In genomic region chr5:73651061-73651854, GRCm38 (mm10) we compare ENCODE assay signal across 9 mouse cellular contexts. TPM values are rescaled to one million over a fixed set of nuclear protein-coding genes. Genes with fewer than 3 reads are reported as not detected.
A peak's percentile ranks its signal among the peaks of the same experiment; 100 is the strongest.
DNase-seq lines count a peak whose midpoint lies in the region; ATAC-seq and TF ChIP-seq lines count a peak whose summit lies in the region.
"Had no signal": no experiment of that assay in that cellular context is flagged by ENCODE, and none has a peak within 500 bp of the region (broad histone marks: within the 10 kb centered on the region; RNA-seq: fewer than 3 reads in every experiment).

Gene Spata18, plus strand, starts transcription at chr5:73651379.

- no peaks in the 10 kb centered on the region for H3K9me3 ChIP-seq in forebrain, embryonic 16.5 days (ENCODE audit: control insufficient read depth, low read length)
- no peaks in the 10 kb centered on the region for H3K9me3 ChIP-seq in intestine, postnatal 0 days (ENCODE audit: control insufficient read depth)

- no peak within 1 kb of the TSS for H3K27ac ChIP-seq in forebrain, embryonic 16.5 days (ENCODE audit: low read length)
- no peak within 1 kb of the TSS for H3K27ac ChIP-seq in intestine, postnatal 0 days (ENCODE audit: low read depth, low read length)

- H3K4me1 ChIP-seq in forebrain, embryonic 16.5 days (replicated peaks; ENCODE audit: control insufficient read depth, insufficient read depth, low read length), result peaks cover 26% of the 10 kb centered on the region
- H3K4me1 ChIP-seq in intestine, postnatal 0 days (replicated peaks; ENCODE audit: control insufficient read depth, insufficient read depth, low read length), result no peaks in the 10 kb centered on the region

- H3K36me3 ChIP-seq in forebrain, embryonic 16.5 days (ENCODE audit: control insufficient read depth, insufficient read depth), result no peaks in the 10 kb centered on the region
- no peaks in the 10 kb centered on the region for H3K36me3 ChIP-seq in intestine, postnatal 0 days (ENCODE audit: control insufficient read depth, insufficient read depth)

- peak within 1 kb of the TSS; percentile 40 for H3K9ac ChIP-seq in forebrain, embryonic 16.5 days (replicated peaks; ENCODE audit: low read depth, low read length)
- no peak within 1 kb of the TSS for H3K9ac ChIP-seq in intestine, postnatal 0 days (ENCODE audit: low read depth, low read length)

- no peak for ATAC-seq in forebrain, embryonic 16.5 days
- ATAC-seq in intestine, postnatal 0 days, result no peak

- WGBS in forebrain, embryonic 16.5 days, result under 1% methylated on average over 57 of the region's 57 CpGs
- under 1% methylated on average over 57 of the region's 57 CpGs for WGBS in intestine, postnatal 0 days

- TF ChIP-seq CTCF in intestine, postnatal 0 days (IDR thresholded peaks at IDR 0.05; ENCODE audit: low read depth), result no peak

- peak within 1 kb of the TSS; percentile 83 for H3K4me2 ChIP-seq in forebrain, embryonic 16.5 days (ENCODE audit: low read length)
- peak within 1 kb of the TSS; percentile 98 for H3K4me2 ChIP-seq in intestine, postnatal 0 days (replicated peaks; ENCODE audit: low read depth)

- H3K4me3 ChIP-seq in forebrain, embryonic 16.5 days (replicated peaks; ENCODE audit: low read length), result peak within 1 kb of the TSS; percentile 45
- peak within 1 kb of the TSS; percentile 50 for H3K4me3 ChIP-seq in intestine, postnatal 0 days (ENCODE audit: low read depth, low read length)

- DNase-seq in gastrocnemius, postnatal 14 days, result peak; percentile 32
- DNase-seq in gastrocnemius, postnatal 25 days, result no peak
- peak; percentile 81 for DNase-seq in R1 (ENCODE audit: low read depth, low spot score)
- peak; percentile 36 for DNase-seq in mesoderm, embryonic 11.5 days (ENCODE audit: low read depth, low spot score)
- peak; percentile 12 for DNase-seq in thymus, postnatal 25 days
- no peak for DNase-seq in urinary bladder, postnatal 14 days (ENCODE audit: low spot score)

- peaks cover 29% of the 10 kb centered on the region for H3K27me3 ChIP-seq in forebrain, embryonic 16.5 days (replicated peaks; ENCODE audit: control insufficient read depth, insufficient read depth, low read length)
- H3K27me3 ChIP-seq in intestine, postnatal 0 days (replicated peaks; ENCODE audit: control insufficient read depth, insufficient read depth, low read length), result peaks cover 60% of the 10 kb centered on the region

- intact Hi-C loops in gastrocnemius, postnatal 14 days (cut with DNase I; ENCODE audit: low total_unique reads), result no loop called here

RNA-seq across cellular contexts. Expression of gene Spata18, which starts in this region (rescaled TPM):
- under 1 TPM in 1 of 2 experiments, not detected in 1; 0.27 TPM for total RNA-seq in gastrocnemius, postnatal 14 days (2021)
- total RNA-seq in gastrocnemius, postnatal 25 days (2021), result not detected
- polyA plus RNA-seq in forebrain, embryonic 16.5 days (2015; fragmentation: Nextera tagmentation; extraction: Ambion mirVana), result 0.44 and 0.72 TPM in 2 replicates
- polyA plus RNA-seq in intestine, postnatal 0 days (2015; fragmentation: Nextera tagmentation; extraction: Ambion mirVana), result 0.17 and 0.18 TPM in 2 replicates
- total RNA-seq: neutrophil, adult 5-6 weeks had no signal

Comparison
In these comparisons a context has a peak if more than half of its experiments do, and no peak if none do; other contexts are left out.
1. Peak in DNase-seq in gastrocnemius, postnatal 14 days; RNA of the gene not detected or under 1 TPM.
2. DNase-seq: peak in R1 (single experiment), mesoderm, embryonic 11.5 days (single experiment) and thymus, postnatal 25 days (single experiment); none in gastrocnemius, postnatal 25 days (single experiment) and urinary bladder, postnatal 14 days (single experiment).